Mouse (Mus musculus) heart, embryonic 10.5 days (tissue): ENCODE data around the gene S100a1. TPM values are rescaled to one million over a fixed set of nuclear protein-coding genes. Genes with fewer than 3 reads are reported as not detected.

Experiments
- DNase-seq: peaks from one replicate; pipeline ENCODE4 v3.0.0-alpha.2; 2017; ENCODE audit warnings: low spot score
- H3K27ac ChIP-seq: fragments of 300-500 bp; sonication (generic); 2 replicates; pipeline ENCODE4 v1.5.1; 2016; ENCODE audit warnings: mild to moderate bottlenecking
- H3K27me3 ChIP-seq: fragments of 300-500 bp; sonication (generic); 2 replicates; pipeline ENCODE4 v1.6.1; 2016; ENCODE audit warnings: mild to moderate bottlenecking; ENCODE audit not compliant: poor library complexity, insufficient read depth, severe bottlenecking
- H3K36me3 ChIP-seq: fragments of 300-500 bp; sonication (generic); 2 replicates; pipeline ENCODE4 v1.6.1; 2016; ENCODE audit warnings: mild to moderate bottlenecking, moderate library complexity
- H3K4me1 ChIP-seq: fragments of 300-500 bp; sonication (generic); 2 replicates; pipeline ENCODE4 v1.6.1; 2016; ENCODE audit warnings: mild to moderate bottlenecking
- H3K4me3 ChIP-seq: fragments of 300-500 bp; sonication (generic); 2 replicates; pipeline ENCODE4 v1.5.1; 2016; ENCODE audit warnings: mild to moderate bottlenecking, moderate library complexity
- H3K9me3 ChIP-seq: fragments of 300-500 bp; sonication (generic); 2 replicates; pipeline ENCODE4 v1.6.1; 2016; ENCODE audit warnings: mild to moderate bottlenecking, moderate library complexity
- WGBS: fragments of 180-500 bp; shearing (Covaris S2); methylation state at CpG from one replicate; pipeline ENCODE4 v1.1.7; 2016; 5-methylcytosine and 5-hydroxymethylcytosine counted together
- polyA plus RNA-seq: library from polyadenylated mRNA; unstranded; fragments of >200 nt; fragmentation: Nextera tagmentation; extraction: Ambion mirVana; gene quantifications from 2 replicates; pipeline ENCODE4 v1.2.1, GENCODE M21; 2016

S100a1 gene
- polyA plus RNA-seq = 64.6 and 111 TPM in 2 replicates

DNA sequence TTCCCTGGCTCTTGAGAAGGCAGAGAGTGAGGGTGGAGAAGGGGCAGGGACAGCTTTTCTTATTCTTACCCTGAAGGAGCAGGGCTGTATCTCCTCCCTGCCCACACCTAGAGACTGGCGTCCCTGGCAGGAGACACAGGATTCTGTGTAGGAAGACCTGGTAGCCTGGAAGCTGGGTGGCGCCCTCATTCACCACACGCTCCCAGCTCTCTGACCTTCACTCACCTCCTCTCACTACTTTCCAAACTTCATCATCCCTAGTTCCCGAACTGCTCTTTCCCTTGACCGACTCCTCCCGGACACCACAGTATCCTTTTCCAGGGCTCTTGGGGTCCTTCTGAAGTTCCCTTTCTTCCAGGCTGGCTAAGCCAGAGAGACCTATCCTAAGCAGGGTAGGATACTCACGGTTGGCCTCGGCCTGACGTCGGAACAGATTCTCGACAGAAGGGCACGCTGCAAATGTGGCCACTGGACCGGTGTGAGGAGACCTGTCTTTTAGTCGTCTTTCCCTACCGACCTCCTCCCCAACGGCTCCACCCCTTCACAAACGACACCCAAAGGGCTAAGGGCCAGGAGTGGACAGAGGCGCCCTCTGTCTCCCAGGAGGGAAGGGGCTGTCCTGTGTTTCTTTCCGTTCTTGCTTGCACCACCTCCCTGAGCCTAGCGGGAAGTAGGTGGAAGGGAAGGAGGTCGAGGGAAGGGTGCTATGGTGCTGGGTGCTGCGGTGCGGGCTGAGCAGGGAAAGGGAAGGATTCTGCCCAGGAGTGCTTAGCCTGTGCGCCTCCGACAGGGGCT lies at the start of gene S100a1, which contains the start of gene S100a13:
Gene S100a1 (minus strand): TSS at position 597 of the 795 bp plus-strand sequence.
Gene S100a13 (plus strand): TSS at position 640 of the 795 bp plus-strand sequence.
- Histone ChIP-seq H3K27ac (peak within 1 kb of the TSS; percentile 89), H3K36me3 (peaks cover 7% of the 10 kb centered on the region; the same call in 1 of the 2 replicates), H3K4me3 (peak within 1 kb of the TSS; percentile 60), H3K9me3 (no peaks in the 10 kb centered on the region), H3K27me3 (no peaks in the 10 kb centered on the region), H3K4me1 (peaks cover 30% of the 10 kb centered on the region)
- 2% methylated on average over 25 of the region's 25 CpGs for WGBS
- DNase-seq = peak; percentile 83

DNA sequence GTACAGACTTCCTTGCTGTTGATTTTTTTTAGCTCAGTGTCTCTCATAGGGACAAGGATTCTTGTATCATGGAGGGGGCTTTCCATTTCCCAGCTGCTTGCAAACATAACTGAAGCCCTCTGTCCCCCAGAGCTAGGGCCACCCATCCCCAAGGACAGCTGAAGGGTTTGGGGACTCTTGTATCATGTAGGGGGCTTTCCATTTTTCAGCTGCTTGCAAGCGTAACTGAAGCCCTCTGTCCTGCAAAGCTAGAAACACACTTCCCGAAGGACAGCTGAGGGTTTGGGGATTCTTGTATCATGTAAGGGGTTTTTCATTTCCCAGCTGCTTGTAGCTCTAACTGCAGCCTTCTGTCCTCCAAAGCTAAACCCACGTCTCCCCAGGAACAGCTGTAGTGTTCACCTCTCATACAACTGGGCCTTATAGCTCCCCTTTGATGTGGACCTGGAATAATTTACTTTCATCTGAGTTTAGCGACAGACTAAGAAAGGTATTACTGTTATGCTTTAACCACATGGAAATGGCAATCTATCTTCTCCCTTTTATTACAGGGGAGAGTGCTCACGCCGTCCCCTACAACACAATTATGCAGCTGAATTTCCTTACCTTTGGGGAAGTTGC lies 45.9 kb upstream of the S100a1 start, which contains the start of gene S100a3:
Gene S100a3 (plus strand): TSS at position 571 of the 621 bp plus-strand sequence.
- no peaks in the 10 kb centered on the region for H3K4me1 ChIP-seq
- H3K27me3 ChIP-seq = no peaks in the 10 kb centered on the region
- no peaks in the 10 kb centered on the region for H3K9me3 ChIP-seq
- H3K4me3 ChIP-seq = no peak within 1 kb of the TSS
- H3K27ac ChIP-seq = no peak within 1 kb of the TSS
- H3K36me3 ChIP-seq = no peaks in the 10 kb centered on the region
- 79% methylated on average over 6 of the region's 6 CpGs for WGBS
- no peak for DNase-seq

DNA sequence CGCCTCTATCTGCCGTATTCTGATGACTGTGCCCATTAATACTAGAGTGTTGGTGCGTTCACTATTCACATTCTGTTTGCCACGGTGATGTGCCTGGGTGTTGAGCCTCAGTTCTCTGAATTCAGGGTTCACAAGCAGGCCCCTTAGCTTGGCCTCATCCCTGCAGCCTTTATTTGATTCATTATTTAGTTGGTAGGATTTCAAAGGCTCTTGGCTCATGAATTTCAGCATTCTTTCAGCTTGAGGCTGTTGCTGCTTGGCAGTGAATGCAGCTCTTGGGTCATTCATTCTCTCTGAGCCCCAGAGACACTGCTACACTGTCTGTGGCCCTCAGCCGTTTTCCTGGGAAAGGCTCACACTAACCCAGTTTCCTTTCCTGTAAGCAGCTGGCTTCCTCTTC lies 41.8 kb upstream of the S100a1 start:
- no peaks in the 10 kb centered on the region for H3K9me3 ChIP-seq
- H3K36me3 ChIP-seq = no peaks in the 10 kb centered on the region
- peak; percentile 31 for DNase-seq
- H3K4me1 ChIP-seq = no peaks in the 10 kb centered on the region
- WGBS = 64% methylated on average over 5 of the region's 5 CpGs
- H3K4me3 ChIP-seq = no peak overlapping the region
- H3K27ac ChIP-seq = no peak overlapping the region
- no peaks in the 10 kb centered on the region for H3K27me3 ChIP-seq

DNA sequence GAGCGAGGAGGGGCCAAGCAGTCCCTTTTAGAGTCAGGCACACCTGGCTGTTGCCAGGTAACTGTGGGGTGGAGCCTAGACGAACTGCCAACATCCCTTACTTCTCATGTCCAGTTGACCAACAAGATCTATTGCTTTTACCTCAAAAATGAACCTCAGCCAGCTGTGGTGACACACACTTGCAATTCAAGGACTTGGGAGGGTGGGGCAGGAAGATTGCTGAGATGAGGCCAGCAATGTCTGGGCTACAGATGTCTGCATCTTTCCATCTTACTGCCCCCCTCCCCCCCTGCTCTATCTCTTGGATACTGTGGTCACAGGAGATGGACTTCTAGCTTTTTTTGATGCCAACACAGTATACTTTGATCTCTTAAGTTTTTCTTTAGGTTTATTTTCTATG lies 38.0 kb upstream of the S100a1 start:
- peak; percentile 50 for DNase-seq
- WGBS = 68% methylated on average over 2 of the region's 2 CpGs
- H3K4me3 ChIP-seq = no peak overlapping the region
- peaks cover 7% of the 10 kb centered on the region; the same call in 1 of the 2 replicates for H3K4me1 ChIP-seq
- H3K27me3 ChIP-seq = no peaks in the 10 kb centered on the region
- no peaks in the 10 kb centered on the region for H3K9me3 ChIP-seq
- H3K36me3 ChIP-seq = no peaks in the 10 kb centered on the region
- no peak overlapping the region for H3K27ac ChIP-seq

DNA sequence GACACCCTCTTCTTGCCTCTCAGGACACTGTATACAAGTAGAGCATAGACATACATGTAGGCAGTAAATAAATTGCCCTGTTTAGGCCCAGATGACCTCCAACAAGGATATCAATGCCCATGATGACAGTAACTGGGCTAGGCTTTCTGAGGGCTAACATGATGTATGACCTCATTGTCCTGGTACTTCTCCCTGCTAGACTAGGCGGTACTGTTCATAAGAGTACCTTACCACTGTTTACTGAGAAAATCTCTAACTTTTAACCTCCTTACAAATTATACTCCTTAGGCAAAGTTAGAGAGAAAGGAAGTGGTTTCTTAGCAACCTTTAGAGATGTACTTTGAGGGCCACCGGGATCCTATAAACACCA lies 36.2 kb upstream of the S100a1 start:
- Histone ChIP-seq H3K36me3 (no peaks in the 10 kb centered on the region), H3K27ac (no peak overlapping the region), H3K4me1 (peaks cover 7% of the 10 kb centered on the region; the same call in 1 of the 2 replicates), H3K9me3 (no peaks in the 10 kb centered on the region), H3K4me3 (no peak overlapping the region), H3K27me3 (no peaks in the 10 kb centered on the region)
- WGBS = 84% methylated on average over 2 of the region's 2 CpGs
- DNase-seq = peak; percentile 47

DNA sequence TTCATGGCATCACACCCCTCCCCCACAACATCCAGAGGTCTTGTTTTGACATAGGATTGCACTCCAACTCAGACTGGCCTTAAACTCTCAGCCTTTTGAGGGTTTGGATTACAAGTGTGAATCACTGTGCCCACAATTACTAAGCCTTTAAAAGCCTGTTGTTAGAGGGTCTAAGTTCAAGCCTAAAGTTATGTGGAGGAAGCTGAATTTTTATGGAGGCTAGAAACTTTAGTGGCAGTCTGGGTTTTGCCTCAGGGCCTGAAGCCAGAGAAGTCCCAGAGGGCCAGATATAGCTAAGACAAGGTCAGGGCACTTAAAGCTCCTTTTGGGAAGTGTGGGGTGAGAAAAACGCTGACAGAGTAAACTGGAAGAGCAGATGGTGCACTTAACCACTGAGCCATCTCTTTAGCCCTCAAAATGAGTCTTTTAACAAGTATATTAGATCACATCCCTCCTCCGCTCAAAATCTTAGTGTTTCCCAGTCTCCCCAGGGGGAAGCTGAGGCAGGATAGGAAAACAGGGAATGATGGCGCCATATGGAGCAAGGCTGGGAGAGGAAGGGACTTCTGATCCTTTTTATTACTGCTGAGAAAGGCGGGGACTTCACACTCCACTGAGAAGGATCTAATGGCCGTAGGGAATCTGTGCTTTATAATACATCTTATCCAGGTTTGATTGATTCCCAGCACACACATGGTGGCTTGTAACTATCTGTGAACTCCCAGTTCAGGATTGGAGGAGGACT lies 35.7 kb upstream of the S100a1 start:
- H3K4me1 ChIP-seq = peaks cover 7% of the 10 kb centered on the region; the same call in 1 of the 2 replicates
- no peak overlapping the region for H3K4me3 ChIP-seq
- H3K27ac ChIP-seq = no peak overlapping the region
- no peaks in the 10 kb centered on the region for H3K27me3 ChIP-seq
- no peaks in the 10 kb centered on the region for H3K36me3 ChIP-seq
- DNase-seq = peak; percentile 63
- no peaks in the 10 kb centered on the region for H3K9me3 ChIP-seq
- 45% methylated on average over 5 of the region's 5 CpGs for WGBS

DNA sequence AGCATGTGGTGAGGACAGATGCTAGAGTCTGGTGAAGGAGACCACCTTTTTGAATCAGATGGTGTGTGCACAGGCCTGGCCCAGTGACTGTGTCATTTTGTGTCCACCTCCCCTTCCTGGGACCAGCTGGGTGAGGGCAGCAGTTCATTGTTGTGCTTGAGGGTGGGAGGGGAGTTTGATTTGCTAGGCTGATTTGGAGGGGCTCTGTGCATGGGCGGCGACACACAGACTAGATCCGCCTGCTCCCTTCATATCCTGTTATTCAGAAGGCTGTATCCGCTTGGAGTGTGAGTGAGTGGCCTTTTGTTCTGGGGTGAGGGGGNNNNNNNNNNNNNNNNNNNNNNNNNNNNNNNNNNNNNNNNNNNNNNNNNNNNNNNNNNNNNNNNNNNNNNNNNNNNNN lies 26.7 kb upstream of the S100a1 start:
- peaks cover 13% of the 10 kb centered on the region for H3K4me1 ChIP-seq
- H3K27me3 ChIP-seq = peaks cover 10% of the 10 kb centered on the region
- 62% methylated on average over 4 of the region's 4 CpGs for WGBS
- peak; percentile 73 for DNase-seq
- H3K36me3 ChIP-seq = no peaks in the 10 kb centered on the region
- H3K4me3 ChIP-seq = no peak overlapping the region
- peak overlapping the region; percentile 60 for H3K27ac ChIP-seq
- no peaks in the 10 kb centered on the region for H3K9me3 ChIP-seq

DNA sequence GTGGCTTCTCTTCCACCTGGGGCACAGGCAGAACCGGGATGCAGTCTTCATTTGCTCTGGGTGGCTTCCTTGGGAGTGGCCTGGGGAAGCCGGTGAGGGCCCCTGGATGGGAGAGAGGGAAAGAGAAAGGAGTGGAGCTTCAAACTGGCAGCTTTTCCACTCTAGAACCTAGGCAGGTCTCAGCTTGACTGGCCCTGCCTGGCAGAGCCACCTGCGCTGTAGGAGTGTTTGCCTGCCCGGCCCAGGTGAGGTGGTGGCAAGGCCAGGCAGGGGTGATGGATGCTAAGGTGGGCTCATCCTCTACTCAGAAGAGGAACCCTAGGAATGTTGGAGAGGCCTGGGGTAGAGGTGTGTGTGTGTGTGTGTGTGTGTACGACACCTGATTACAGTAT lies 23.7 kb upstream of the S100a1 start:
- 0 out of 2 replicates have a peak overlapping the region, but pooled peaks have one; percentile 13 for H3K27ac ChIP-seq
- peaks cover 10% of the 10 kb centered on the region for H3K27me3 ChIP-seq
- 77% methylated on average over 5 of the region's 5 CpGs for WGBS
- no peaks in the 10 kb centered on the region for H3K9me3 ChIP-seq
- H3K36me3 ChIP-seq = no peaks in the 10 kb centered on the region
- no peak for DNase-seq
- H3K4me1 ChIP-seq = peaks cover 13% of the 10 kb centered on the region
- no peak overlapping the region for H3K4me3 ChIP-seq

DNA sequence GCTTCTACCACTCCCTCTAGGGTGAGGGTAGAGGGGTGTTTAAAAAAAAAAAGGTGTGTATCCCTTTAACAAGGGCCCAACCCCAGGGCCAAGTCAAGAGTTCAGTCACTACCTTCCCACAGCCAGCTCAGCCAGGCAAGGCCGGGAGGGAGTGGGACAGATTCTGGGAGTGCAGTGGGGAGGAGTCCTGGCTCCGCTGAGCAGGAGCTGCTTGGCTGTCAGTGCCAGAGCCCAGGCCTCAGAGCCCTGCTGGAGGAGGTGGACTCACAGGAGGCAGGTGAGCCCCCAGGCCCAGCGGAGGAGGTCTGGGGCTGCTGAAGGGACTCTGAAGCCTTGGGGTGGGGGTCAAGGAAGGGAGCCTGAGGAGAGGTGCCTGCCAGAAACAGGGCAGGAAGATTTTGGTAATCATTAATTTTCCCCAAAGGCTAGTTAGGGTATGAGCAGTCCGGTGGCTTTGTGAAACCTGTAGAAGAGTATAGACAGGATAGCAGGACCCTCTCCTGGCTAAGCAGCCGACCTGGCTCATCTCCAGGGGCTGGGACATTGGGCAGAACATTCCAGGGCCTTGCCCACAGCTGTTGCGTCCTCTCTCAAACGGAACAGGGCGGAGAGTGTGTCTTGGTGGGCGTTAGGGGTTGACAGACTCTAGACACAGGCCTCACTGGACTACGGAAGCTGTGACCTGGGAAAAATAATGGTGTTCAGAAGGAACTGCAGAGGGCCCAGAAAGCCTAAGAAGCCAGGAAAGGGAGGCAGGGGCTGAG lies 23.1 kb upstream of the S100a1 start, which contains the start of gene S100a16:
Gene S100a16 (plus strand): TSS at position 114 of the 764 bp plus-strand sequence.
- WGBS = 41% methylated on average over 10 of the region's 10 CpGs
- Histone ChIP-seq H3K36me3 (no peaks in the 10 kb centered on the region), H3K4me1 (peaks cover 13% of the 10 kb centered on the region), H3K27me3 (peaks cover 8% of the 10 kb centered on the region), H3K27ac (0 out of 2 replicates have a peak within 1 kb of the TSS, but pooled peaks have one; percentile 13), H3K9me3 (no peaks in the 10 kb centered on the region), H3K4me3 (no peak within 1 kb of the TSS)
- DNase-seq = peak; percentile 74

DNA sequence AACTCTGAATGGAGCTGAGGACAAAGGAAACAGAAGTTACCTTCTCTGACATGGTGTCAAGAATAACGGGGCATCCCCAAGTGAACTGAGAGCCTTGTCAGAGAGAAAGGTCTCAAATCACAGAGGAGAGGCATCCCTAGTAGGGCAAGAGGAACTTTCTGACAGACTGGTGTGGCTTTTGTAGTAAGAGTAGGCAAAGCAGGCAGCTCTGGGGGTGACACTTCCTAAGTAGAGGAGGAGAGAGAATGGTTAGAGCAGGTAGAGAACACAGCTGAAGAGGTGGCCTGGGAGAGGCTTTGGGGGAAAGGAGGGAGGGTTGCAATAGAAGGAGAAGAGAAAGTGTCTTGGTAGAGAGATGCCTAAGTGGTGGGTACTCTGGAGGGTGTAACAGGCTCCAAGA lies 21.3 kb upstream of the S100a1 start:
- 70% methylated on average over 1 of the region's 1 CpGs for WGBS
- Histone ChIP-seq H3K4me3 (no peak overlapping the region), H3K27ac (no peak overlapping the region), H3K4me1 (no peaks in the 10 kb centered on the region; the same call in 1 of the 2 replicates), H3K9me3 (no peaks in the 10 kb centered on the region), H3K36me3 (no peaks in the 10 kb centered on the region), H3K27me3 (no peaks in the 10 kb centered on the region; the same call in none of the 2 replicates)
- DNase-seq = peak; percentile 71

DNA sequence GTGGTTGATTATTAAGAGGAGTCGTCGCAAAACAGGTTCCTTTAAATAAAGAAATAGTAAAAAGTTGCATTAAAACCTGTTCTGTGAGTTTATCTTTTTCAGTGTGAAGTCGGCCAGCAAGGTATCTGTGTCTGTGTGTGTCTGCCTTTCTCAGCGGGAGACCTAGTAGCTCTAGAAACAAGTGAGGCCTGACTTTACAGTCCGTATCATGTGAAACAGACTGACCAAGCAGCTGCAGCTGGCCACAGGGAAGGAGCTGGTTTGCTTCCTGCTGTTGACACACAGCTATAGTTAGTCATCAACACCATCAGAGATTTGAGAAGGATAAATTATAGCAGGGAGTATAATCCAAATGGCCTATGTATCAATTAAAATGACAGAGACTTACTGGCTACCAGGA lies 17.5 kb upstream of the S100a1 start:
- Histone ChIP-seq H3K36me3 (no peaks in the 10 kb centered on the region), H3K4me1 (no peaks in the 10 kb centered on the region), H3K27me3 (peaks cover 7% of the 10 kb centered on the region; the same call in 1 of the 2 replicates), H3K9me3 (no peaks in the 10 kb centered on the region), H3K27ac (no peak overlapping the region), H3K4me3 (no peak overlapping the region)
- DNase-seq = peak; percentile 38
- 61% methylated on average over 5 of the region's 5 CpGs for WGBS

DNA sequence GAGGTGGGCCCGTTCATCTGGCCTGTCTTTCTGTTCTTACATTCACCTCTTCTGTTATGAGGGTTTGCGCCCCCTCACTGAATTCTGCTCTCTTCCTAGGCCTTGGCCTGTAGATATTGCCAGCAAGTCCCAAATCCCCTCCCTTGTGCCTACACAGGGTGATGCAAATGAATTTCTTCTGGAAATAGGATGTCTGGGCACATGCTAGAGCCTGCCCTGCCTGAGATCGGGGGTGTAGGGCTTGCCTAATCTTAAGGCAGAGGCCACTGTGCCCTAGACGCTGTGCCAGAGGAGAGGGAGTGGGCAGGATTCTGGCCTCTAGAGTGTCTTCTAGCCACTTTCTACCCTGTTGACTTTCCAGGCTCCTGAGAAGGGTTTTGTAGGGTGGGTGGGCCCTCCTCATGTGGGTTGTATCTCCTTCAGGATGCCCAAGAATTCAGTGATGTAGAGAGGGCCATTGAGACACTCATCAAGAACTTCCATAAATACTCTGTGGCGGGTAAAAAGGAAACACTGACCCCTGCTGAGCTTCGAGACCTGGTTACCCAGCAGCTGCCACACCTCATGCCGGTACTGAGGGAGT lies 13.2 kb upstream of the S100a1 start:
- WGBS = 79% methylated on average over 7 of the region's 7 CpGs
- no peak for DNase-seq
- H3K9me3 ChIP-seq = no peaks in the 10 kb centered on the region

More for the DNA sequence above, 13.2 kb upstream of the S100a1 start:
- no peak overlapping the region for H3K27ac ChIP-seq
- H3K4me1 ChIP-seq = no peaks in the 10 kb centered on the region
- peaks cover 4% of the 10 kb centered on the region; the same call in 1 of the 2 replicates for H3K36me3 ChIP-seq
- H3K4me3 ChIP-seq = no peak overlapping the region
- H3K27me3 ChIP-seq = peaks cover 11% of the 10 kb centered on the region; the same call in 1 of the 2 replicates
